Mouse (Mus musculus) bone marrow, adult 2 months (tissue): ENCODE results near the gene Atp5mpl. TPM values are rescaled to one million over a fixed set of nuclear protein-coding genes. Genes with fewer than 3 reads are reported as not detected.
A peak's percentile ranks its signal among the peaks of the same experiment; 100 is the strongest.

Source experiments
- H3K27ac ChIP-seq: fragments of 200-500 bp; 2 replicates; pipeline ENCODE4 v1.5.1; 2012; ENCODE audit warnings: low read depth, mild to moderate bottlenecking, control low read depth, inconsistent platforms, low read length; ENCODE audit not compliant: control insufficient read depth, poor library complexity, insufficient read depth
- H3K4me1 ChIP-seq: fragments of 200-500 bp; 2 replicates; pipeline ENCODE4 v1.6.1; 2011; ENCODE audit warnings: low read length; ENCODE audit not compliant: control insufficient read depth, insufficient read depth
- H3K4me3 ChIP-seq: fragments of 200-500 bp; replicated peaks from 2 replicates; pipeline ENCODE3; 2011; ENCODE audit warnings: mild to moderate bottlenecking, low read depth, low read length, control low read depth; ENCODE audit not compliant: control insufficient read depth
- CTCF ChIP-seq: fragments of 200-500 bp; IDR thresholded peaks from 2 replicates; pipeline ENCODE4 v1.5.1; 2011; ENCODE audit warnings: low read length, control low read depth; ENCODE audit not compliant: control insufficient read depth, insufficient read depth
- POLR2A ChIP-seq: fragments of 200-500 bp; IDR thresholded peaks from 2 replicates; pipeline ENCODE4 v1.6.1; 2011; ENCODE audit warnings: low read depth, mild to moderate bottlenecking, control low read depth, low read length, borderline replicate concordance; ENCODE audit not compliant: control insufficient read depth
- WGBS: fragments of 180-500 bp; shearing (Covaris S2); methylation state at CpG from one replicate; pipeline ENCODE4 v1.1.7; 2018; 5-methylcytosine and 5-hydroxymethylcytosine counted together
- polyA plus RNA-seq: library from polyadenylated mRNA; stranded (reverse); fragments of >200 nt; gene quantifications from 2 replicates; pipeline ENCODE4 v1.2.4, GENCODE M21; 2011; ENCODE audit warnings: low replicate concordance; ENCODE audit not compliant: missing spikeins, insufficient read depth, insufficient read length

Atp5mpl gene
- polyA plus RNA-seq, 1 experiment, result 196 TPM

DNA sequence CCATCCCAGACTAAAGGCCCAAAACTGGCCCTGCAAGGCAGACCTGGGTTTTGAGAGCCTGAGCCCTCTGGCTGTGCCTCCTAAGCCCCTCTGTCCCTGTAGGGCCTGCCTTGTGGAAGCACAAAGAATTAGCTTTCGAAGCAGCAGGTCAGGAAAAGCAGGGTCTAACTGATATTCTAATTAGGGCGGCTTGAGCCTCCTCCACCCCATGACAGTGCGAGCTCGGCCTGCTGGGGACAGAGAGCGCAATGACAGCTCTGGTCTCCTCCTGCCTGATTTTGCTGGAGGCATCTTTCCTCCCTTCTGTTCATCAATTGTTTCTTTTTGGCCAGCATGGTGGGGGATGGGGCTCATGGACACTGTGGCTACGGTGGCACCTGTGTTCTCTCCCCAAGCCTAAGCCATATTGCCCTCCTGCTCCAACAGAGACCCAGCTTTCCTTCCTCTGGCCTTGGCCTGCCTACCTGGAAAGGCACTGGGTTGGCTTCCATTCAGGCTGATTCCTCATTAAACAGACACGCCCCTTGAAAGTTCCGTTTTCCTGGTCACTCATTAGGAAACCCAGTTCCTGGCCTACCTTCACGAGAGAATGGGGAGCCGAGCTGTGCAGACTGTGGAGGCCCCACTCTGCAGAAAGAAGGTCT, 23.2 kb downstream of the Atp5mpl start:
- TF ChIP-seq POLR2A (peak; percentile 11; the same call in 1 of the 2 replicates), CTCF (no peak)
- WGBS, result 17% methylated on average over 10 of the region's 10 CpGs
- peak overlapping the region; percentile 24; the same call in 1 of the 2 replicates for H3K27ac ChIP-seq
- H3K4me1 ChIP-seq, result peaks cover 5% of the 10 kb centered on the region; the same call in 1 of the 2 replicates
- peak overlapping the region; percentile 1 for H3K4me3 ChIP-seq

DNA sequence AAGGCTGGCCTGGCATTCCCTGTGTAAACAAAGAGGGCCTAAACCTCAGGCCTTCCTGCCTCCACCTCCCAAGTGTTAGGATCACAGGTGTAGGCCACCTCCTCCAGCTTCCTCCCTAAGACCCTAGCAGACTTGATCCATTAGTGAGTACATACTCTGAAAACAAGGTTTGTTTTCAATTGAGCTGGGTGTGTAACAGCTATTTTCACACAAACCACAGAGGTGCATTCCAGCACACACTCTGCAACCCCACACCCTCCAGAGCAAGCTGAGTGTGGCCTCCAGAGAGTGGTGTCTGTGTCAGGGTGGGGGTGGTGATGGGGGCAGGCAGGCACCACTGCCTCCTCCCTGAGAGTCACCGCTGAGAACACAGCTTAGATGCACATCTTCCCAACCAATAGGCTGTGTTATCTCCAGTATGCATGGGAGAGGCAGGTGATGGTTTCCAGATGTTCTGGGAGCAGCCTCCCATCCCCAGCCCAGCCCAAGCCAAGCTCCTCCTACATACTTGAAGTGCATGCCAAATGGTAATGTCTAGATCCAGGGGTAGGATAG, 28.1 kb downstream of the Atp5mpl start:
- no peak overlapping the region for H3K4me3 ChIP-seq
- WGBS, result 45% methylated on average over 1 of the region's 1 CpGs
- no peak for TF ChIP-seq POLR2A
- TF ChIP-seq CTCF, result no peak
- no peak overlapping the region for H3K27ac ChIP-seq
- no peaks in the 10 kb centered on the region for H3K4me1 ChIP-seq

DNA sequence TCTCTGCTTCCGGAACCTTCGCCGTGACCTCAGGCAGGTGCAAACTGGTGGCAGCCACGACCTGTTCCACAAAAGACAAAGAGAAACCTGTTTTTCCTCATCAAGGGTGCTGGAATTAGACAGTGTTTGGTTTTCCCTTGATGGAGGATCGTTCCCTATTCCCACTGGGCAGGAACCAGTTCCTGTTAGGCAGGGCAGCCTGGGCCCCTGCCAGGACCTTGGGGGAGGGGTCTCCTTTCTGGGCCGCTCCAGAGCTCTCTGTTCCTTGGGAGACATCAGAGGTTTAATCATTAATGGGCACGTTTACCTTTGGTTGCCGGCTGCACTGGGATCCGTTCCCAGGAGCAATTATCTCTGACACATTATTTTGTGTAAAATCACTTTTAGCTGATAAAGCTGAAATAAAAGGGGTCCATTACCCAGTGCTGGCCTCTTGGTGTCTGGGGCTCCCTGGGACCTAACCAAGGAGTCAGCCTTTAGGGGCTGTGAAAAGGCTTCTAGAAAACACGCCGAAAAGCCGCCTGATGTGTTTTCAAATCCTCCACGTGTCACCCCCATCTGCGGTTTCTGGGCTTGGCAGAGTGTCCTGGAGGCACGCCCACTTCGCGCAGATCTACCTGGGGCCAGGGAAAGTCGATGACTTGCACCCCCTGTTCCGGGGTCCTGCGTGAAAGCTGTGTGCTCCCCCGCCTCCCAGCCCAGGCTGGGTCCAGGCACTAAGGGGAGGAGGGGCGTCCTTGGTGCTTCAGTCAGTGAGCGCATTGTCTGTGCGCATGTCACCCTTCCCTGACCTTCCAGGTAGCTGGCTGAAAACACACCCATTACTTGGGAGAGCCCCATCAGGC, 29.8 kb downstream of the Atp5mpl start:
- peaks cover 2% of the 10 kb centered on the region for H3K4me1 ChIP-seq
- WGBS, result 73% methylated on average over 24 of the region's 24 CpGs
- no peak overlapping the region for H3K27ac ChIP-seq
- no peak overlapping the region for H3K4me3 ChIP-seq
- no peak for TF ChIP-seq POLR2A
- no peak for TF ChIP-seq CTCF

DNA sequence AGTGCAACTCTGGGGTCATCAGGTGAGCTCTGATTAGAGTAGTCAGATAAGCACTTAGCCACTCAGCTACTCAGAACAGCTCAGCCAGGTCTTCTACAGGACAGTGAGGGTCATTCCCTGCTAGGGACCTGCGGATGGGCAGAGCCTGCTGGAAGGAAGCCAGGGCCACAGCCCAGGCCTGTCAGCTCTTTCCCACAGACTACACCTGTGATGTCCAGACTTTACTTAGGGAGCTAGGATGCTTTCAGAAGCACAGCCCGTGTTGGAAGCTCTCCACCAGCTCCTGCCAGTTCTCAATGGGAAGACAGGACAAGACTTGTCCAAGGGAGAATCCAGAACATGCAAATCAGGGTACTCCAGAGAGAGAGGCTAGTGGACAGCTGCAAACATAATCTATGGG, 32.8 kb downstream of the Atp5mpl start:
- WGBS, result 73% methylated on average over 2 of the region's 2 CpGs
- Histone ChIP-seq H3K4me3 (no peak overlapping the region), H3K4me1 (peaks cover 4% of the 10 kb centered on the region), H3K27ac (no peak overlapping the region)
- TF ChIP-seq CTCF, result no peak
- TF ChIP-seq POLR2A, result no peak

DNA sequence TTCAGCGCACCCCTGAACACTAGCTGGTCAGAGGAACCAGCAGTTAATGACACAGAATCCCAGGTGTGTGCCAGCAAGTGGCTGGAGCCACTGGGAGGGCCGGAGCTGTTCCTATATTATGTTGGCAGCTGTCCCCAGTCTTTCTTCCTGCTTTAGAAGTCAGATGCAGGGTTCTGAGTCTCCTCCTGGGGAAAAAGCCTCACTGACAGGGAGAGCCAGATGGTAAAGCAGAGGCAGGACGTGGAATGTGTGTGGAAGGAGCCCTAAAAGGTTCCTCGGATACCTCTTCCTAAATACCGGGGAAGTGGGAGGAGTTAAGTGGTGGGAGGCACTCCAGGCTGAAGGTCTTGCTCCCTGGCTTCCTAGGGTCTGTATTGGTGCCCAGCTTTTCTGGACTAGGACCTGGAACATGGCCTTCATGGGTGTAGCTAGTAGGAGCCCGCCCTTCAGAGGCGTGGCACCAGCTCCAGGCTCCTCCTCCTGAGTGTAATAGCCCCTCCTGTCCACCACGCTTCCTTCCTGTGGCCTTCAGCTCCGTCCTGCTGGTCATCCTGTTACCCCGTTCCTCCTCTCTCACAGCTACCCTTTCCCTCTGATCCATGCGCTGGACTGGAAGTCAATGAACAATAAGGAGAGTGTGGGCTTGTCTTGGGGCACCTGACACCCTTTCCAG, 33.6 kb downstream of the Atp5mpl start:
- TF ChIP-seq POLR2A (no peak), CTCF (no peak)
- no peak overlapping the region for H3K27ac ChIP-seq
- 38% methylated on average over 11 of the region's 11 CpGs for WGBS

DNA sequence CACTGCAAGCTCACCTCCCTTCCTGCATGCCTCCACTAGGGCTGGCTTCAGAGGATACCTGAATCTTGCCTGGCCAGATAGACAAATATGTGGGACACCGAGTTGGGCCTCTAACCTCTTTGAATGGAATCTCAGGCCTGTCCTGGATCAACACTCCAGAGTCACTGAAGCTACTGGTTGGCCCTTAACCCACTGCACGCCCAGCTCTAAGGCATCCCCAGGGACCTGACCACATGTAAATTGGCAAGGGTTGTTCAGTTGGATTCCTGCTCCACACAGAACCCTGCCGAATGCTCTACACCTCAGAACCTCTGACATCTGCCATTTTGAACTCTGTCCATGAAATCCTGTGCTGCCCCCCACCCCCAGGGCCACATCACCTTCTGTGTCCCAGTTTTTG, 34.3 kb downstream of the Atp5mpl start:
- Histone ChIP-seq H3K4me1 (peaks cover 4% of the 10 kb centered on the region), H3K4me3 (no peak overlapping the region), H3K27ac (no peak overlapping the region)
- no peak for TF ChIP-seq POLR2A
- 68% methylated on average over 3 of the region's 3 CpGs for WGBS

More for the DNA sequence above, 33.6 kb downstream of the Atp5mpl start:
- Histone ChIP-seq H3K4me1 (peaks cover 4% of the 10 kb centered on the region), H3K4me3 (no peak overlapping the region)

DNA sequence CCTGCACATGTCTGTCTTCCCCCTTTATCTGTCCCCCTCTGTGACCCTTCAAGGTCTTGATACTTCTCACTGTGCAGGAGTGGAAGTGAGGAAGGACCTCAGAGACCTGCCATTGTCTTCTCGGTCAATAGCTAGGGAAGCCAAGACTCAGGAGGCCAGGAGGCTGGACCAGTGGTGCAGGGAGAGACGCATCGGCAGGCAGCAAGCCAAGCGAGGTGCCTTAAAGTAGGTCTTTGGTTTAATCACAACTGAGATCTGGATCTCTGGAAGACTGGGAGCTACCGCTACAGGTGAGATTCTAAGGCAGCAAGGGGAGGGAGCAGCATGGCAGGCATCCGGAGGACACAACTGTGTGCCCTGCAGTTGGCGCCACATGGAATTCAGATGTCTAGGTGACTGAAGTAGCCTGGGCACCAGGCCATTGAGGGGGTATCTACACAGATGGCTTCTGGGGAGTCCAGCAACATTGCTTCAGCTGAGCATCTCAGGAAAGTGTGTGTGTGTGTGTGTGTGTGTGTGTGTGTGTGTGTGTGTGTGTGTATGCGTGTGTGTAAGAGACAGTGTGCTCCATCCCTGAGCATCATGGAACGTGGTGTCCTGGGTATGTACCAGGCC, 35.3 kb downstream of the Atp5mpl start:
- WGBS, result 87% methylated on average over 9 of the region's 9 CpGs
- Histone ChIP-seq H3K4me1 (peaks cover 4% of the 10 kb centered on the region), H3K27ac (no peak overlapping the region), H3K4me3 (no peak overlapping the region)
- TF ChIP-seq CTCF, result no peak
- TF ChIP-seq POLR2A, result no peak
